Mouse (Mus musculus) granulocyte monocyte progenitor cell, adult 5-6 weeks (primary cell): ENCODE data around the gene Bahcc1. TPM values are rescaled to one million over a fixed set of nuclear protein-coding genes. Genes with fewer than 3 reads are reported as not detected.

ENCODE experiments used
- ATAC-seq: replicated peaks from 2 replicates; pipeline ENCODE4 v1.8.0; 2016; ENCODE audit warnings: mild to moderate bottlenecking, moderate TSS enrichment, inconsistent platforms; ENCODE audit not compliant: poor library complexity, severe bottlenecking
- total RNA-seq, 2 experiments: library from RNA; stranded (forward) in 1 of 2; stranded (reverse) in 1 of 2; fragments of 200-712, 200-1000 nt in 1 of 2; fragments of >200 nt in 1 of 2; fragmentation: Nextera tagmentation in 1 of 2; gene quantifications; 2 replicates each; pipeline ENCODE4 v1.2.3; 2014 to 2017

Gene Bahcc1
- total RNA-seq, 2 experiments from 2014 or later = 4.7 to 22.5 TPM

DNA sequence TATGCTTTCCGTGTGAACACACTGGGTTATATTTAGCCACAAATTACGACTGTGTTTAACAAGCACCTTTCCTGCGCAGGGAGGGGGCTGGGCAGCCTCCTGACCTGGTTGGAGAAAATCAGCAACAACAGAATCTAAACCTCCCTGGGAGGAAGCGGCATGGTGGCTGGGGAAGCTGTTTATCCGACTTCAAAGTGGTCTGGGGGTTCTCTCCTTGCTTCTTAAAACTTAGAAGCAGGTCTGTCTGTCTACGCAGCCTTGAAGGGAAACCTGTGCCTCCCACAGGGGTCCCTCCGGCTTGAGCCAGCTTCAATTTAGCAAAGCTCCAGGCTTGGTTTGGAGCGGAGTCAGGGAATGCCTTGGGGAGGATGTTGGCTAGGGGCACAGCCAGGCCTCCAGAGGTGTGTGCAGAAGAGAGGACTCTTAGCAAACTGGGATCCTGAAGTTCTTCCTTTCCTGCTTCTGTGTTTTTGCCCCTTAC, 5.1 kb upstream of the Bahcc1 start:
- no peak for ATAC-seq

GRCm38 (mm10) chr11:120228116-120228890, 4.4 kb upstream of the Bahcc1 start:
- no peak for ATAC-seq

DNA sequence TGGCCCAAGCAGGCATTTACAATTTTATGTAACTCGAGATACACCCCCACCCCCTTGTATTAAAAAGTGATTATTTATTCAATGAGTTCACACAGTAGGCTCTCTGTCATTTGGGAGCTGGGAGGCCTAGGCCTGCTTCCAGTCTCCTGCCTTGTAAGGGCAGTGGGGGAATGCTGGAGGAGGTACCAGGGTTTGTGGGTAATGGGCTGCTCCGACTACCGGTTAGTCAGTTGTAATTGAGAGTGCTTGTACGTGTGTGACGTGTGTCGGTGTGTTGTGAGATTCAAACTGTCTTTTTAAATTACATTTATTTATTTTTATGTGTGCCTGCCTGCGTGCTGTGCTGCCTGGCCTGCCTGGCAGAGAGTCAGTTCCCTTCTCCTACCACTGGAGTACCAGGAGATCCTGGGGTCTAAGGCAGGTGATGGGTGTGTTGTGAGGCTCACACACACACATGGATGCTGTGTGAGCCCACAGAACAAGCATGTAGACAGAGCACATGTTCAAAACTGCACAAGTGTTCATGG, 3.8 kb upstream of the Bahcc1 start:
- ATAC-seq = no peak

- no peak for ATAC-seq
Observed at GRCm38 (mm10) chr11:120229861-120230751, 2.6 kb upstream of the Bahcc1 start.

- ATAC-seq = no peak
Observed at GRCm38 (mm10) chr11:120230841-120231370, 1.8 kb upstream of the Bahcc1 start.

- ATAC-seq = peak; percentile 50
Observed at GRCm38 (mm10) chr11:120231379-120231778, 1.4 kb upstream of the Bahcc1 start.

GRCm38 (mm10) chr11:120233441-120234135, 841 bp downstream of the Bahcc1 start:
- no peak for ATAC-seq

- ATAC-seq = no peak
Observed at GRCm38 (mm10) chr11:120234136-120234775, 1.5 kb downstream of the Bahcc1 start.

DNA sequence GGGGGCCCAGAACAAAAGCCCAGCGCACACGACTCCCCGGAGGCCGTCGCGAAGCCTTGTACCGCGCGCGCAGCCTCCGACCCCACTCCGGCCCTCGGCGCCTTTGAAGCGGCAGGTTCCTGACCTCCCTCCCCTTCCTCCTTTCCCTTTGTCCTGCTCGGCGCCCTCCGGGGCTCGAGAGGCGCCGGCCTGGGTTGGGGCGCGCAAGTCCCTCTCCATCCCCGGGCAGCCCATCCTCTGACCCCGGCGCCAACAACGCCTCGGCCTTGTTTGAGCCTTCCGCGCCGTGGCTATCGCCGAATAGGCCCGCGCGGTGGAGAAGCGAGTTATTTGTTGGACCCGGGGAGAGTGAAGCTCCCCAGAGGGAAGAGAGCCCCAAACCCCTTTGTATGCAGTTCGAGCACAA, 2.0 kb downstream of the Bahcc1 start:
- ATAC-seq = no peak

GRCm38 (mm10) chr11:120235385-120236113, 2.8 kb downstream of the Bahcc1 start:
- no peak for ATAC-seq

DNA sequence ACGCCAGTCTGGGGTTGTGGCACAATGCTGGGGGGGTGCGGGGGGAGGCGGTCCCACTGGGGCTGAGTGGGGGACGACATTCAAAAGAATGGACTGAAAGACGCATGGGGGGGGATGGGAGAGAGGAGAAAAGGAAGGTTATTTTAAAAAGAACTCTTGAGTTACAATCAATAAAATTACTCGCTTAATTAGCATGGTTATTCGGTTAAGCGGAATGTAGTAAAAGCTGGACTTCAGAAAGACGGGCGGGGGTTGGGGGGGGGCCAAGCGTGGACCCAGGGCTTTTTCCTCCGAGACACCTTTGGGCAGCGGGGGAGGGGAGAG, 3.3 kb downstream of the Bahcc1 start:
- ATAC-seq = no peak

GRCm38 (mm10) chr11:120236438-120237165, 3.9 kb downstream of the Bahcc1 start:
- ATAC-seq = peak; percentile 19

GRCm38 (mm10) chr11:120237166-120238131, 4.7 kb downstream of the Bahcc1 start:
- ATAC-seq = peak; percentile 35

GRCm38 (mm10) chr11:120238306-120238705, 5.6 kb downstream of the Bahcc1 start:
- no peak for ATAC-seq

DNA sequence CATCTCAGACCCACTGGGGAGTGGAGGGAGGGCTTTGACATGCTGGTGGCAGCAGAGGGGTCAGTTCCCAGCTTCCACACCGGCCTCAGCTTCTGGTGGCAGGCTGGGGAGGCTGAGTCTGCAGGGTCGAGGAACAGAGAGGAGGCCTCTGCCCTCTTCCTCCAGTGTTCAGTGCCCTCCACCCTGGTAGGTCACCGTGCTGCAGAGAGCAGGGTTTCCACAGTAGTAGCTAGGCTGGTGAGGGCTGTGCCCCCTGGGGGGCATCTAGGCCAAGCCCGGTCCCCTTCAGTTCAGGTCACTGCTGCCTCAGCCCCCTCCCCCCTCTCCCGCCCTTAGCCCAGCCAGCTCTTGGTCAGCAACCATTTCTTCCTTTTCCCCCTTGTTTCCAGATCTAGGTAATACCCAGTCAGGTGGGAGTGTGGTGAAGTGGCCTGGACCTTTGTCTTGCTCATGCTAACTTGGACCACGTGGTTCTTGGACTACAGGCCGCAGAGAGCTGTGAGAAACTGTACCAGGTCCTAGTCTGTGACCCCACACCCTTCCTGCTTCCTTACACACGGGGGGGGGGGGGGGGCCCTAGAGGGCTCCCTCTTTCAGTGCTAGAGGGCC, 6.1 kb downstream of the Bahcc1 start:
- ATAC-seq = no peak

DNA sequence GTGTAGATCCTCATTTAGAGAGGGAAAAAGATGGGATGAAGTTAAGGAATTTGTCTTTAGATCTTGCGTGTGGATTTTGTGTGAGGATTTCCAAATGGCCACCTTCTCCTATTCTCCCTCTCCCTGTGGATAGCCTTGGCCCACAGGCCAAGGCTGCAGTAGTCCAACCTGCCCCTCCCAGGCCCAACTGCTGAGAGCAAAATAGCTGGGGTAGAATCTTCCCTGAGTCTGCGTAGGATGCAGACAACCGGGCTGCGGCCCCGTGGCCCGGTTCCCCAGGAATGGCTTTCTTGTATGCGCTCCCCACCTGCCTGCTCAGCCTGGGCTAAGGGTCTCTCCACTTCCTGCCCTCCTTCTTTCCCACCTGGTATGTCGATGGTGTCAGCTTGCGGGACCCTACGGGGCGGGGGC, 6.8 kb downstream of the Bahcc1 start:
- ATAC-seq = no peak

DNA sequence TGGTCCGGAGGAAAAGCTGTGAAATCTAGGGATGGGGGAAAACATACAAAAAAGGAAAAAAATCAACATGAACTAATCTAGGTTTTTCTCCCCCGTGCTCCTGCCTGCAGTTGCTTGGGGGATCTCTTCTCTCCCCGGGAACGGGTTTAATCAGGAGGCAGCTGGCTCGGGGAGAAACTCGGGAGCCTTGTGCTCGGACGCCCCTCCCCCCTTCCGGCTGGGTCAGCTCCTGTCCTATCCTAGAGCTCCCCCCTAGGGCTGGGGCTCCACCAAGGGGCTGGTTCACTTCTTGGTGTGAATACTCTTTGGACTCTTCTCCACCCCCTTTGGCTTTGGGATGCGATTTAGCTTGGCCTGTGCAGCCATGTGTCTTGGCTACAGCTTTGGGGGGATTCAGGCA, 7.5 kb downstream of the Bahcc1 start:
- no peak for ATAC-seq
